Mouse (Mus musculus): ENCODE measurements around the gene Polr3b.

Gene Polr3b

GRCm38 (mm10) chr10:84611664-84612063 lies 10.4 kb upstream of the Polr3b start:
- no peak for DNase-seq

- DNase-seq: no peak
These were observed 9.8 kb upstream of the Polr3b start for GRCm38 (mm10) chr10:84612281-84612680.

DNA sequence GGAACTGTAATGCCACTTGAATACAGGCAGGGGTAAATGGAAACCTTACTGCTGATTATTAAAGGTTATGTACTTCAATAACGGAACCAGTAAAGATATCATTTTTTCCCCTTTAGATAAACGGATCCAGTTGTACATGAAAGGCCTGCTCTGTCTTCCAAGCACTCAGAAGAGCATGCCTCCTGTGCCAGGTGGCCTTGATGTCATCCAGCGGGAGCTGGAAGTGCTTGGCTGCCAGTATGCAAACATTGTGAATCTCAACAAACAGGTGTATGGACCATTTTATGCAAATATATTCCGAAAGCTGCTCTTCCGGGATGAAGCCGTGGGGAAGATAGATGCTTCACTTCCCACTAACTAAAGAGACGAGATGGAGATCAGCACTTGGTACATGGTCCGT lies 8.7 kb upstream of the Polr3b start:
- no peak for DNase-seq

DNA sequence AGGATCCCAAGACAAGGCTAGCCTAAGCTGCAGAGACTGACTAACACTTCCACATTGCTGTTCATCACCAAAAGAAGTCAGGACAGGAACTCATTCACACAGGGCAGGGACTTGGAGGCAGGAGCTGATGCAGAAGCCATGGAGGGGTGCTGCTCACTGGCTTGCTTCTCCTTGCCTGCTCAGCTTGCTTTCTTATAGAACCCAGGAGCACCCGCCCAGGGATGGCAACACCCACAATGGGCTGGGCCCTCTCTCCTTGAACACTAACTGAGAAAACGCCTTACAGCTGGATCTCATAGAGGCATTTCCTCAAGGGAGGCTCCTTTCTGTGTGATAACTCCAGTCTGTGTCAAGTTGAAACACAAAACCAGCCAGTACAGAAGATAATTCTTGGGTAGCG lies 7.0 kb upstream of the Polr3b start:
- no peak for DNase-seq

- peak; percentile 38 to 50 for DNase-seq
These were observed 9.1 kb downstream of the Polr3b start for GRCm38 (mm10) chr10:84631182-84631581.

GRCm38 (mm10) chr10:84632005-84632404 lies 9.9 kb downstream of the Polr3b start:
- DNase-seq: no peak

DNA sequence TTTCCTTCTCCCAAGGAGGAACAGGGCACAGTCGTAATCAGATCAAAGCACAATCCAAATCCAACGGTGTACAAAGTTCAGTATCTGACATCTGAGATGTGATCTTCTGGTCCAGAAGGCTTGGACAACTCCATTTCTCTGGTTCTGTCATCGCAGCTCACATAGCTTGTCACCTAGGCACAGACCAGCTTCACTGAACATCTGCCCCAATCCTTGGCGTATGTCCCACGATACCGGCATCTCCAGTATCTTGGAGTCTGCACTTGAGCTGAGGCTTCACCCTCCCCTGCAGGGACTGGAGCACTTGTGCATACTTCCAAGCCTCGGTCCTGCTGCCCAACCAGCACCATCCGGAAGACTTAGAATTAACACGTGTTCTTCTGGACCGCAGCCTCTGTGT lies 14.6 kb downstream of the Polr3b start:
- no peak for DNase-seq

DNA sequence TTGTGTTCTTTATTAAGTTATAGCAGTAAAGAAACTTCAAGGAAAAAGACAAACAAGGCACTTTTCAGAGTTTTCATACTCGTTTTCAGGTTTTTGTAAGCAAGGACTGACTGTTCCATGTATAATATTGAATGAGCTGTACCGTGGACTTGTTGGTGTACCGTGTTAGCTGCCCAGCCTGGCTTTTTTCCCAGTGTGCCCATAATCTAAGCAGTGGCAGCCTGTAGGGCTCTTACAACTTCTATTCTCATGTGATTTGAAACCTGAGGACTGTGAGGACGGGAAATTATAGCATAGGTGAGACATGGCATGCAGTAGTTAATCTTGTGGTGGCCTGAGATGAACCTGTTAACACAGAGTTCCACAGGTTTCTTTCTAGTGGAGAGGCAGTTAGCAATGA lies 16.3 kb downstream of the Polr3b start:
- DNase-seq: no peak

DNA sequence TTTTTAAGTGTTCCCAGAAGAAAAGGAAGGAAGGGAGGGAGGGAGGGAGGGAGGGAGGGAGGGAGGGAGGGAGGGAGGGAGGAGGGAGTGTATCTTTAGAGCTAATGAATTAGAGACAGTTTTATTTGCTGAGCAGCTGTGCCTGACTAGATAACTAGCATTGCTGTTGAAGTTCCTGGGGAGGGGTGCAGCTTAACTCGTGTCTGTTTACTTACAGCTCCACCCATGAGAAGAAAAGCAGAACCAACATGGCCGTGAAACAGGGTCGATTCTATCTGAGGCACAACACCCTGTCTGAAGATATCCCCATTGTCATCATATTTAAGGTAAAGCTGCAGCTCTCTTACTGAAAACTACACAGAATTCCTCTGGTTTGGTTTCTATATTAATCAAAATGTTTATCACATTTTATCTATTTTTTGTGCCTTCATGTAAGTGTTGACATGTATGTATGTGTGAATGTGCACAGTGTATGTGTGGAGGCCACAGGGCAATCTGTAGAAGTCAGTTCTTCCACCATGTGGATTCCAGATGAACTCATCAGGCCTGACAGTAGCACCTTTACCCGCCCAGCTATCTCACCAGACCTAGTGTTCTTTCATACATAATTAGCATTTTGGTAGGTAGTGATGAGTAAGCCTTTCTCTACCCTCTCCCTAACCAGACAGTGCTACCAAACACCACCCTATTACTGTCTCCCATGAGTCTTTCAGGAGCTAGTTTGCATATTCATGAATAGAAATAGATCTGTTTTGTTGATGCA lies 17.6 kb downstream of the Polr3b start:
- DNase-seq: no peak

DNA sequence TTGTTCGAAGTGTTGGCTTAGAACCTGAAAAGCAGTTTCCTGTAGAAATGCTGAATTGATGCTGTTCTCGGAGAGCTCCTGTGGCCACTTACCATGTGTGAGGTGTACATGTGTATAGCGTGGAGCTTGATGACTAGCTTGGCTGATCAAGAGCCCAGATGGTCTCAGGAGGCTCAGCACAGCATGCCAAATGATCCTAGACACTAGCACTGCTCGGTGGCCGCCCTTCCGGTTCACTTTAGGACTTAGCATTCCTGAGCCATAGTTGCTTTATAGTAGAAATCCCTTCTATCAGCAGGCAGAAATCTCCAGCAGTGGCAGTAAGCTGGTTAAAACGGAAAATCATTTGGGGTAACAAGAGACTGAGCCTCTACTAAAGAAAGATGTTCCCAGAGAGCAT lies 18.8 kb downstream of the Polr3b start:
- no peak for DNase-seq

DNA sequence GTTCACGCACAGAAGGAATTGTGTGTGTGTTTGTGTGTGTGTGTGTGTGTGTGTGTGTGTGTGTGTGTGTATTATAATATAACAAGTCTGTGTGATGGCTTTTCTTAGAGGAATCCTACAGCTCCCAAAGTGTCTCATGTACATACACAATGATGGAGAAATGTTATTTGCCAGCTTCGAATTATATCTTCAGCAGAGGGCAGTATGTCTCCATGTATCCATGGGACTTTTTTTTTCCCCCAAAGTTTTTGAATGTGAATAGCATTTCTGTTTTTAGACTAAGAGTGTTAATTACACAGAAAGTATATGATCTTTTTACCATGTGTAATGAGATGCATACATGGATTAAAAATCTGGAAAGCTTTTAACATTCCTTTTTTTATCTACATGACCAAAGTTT lies 19.5 kb downstream of the Polr3b start:
- no peak for DNase-seq

GRCm38 (mm10) chr10:84645940-84646339 lies 23.8 kb downstream of the Polr3b start:
- DNase-seq: peak in 1 of 2 experiments; percentile 25

DNA sequence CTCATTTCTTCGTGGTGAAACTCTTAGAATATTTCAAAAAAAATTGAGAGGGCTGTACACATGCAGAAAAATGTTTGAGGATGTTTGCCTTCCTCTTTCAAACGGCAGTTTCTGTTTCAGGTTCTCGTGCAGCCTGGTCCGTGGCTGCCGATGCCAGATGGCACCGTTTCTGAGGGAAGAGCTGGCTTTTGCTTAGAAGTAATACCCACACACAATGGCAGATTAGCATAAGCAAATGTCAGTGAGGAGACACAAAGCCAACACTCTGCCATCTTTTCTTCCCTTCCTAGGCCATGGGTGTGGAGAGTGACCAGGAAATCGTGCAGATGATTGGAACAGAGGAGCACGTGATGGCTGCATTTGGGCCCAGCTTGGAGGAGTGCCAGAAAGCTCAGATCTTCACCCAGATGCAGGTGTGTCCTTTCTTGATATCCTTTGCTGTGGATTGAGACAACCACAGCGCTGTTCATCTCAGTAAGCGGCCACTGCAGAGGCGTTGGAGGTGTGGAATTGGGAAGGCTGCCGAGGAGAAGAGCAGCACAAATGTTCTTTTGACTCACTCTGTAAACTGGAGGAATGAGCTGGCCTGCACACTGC lies 24.5 kb downstream of the Polr3b start:
- DNase-seq: peak; percentile 70 to 73

GRCm38 (mm10) chr10:84647264-84647663 lies 25.2 kb downstream of the Polr3b start:
- no peak for DNase-seq

DNA sequence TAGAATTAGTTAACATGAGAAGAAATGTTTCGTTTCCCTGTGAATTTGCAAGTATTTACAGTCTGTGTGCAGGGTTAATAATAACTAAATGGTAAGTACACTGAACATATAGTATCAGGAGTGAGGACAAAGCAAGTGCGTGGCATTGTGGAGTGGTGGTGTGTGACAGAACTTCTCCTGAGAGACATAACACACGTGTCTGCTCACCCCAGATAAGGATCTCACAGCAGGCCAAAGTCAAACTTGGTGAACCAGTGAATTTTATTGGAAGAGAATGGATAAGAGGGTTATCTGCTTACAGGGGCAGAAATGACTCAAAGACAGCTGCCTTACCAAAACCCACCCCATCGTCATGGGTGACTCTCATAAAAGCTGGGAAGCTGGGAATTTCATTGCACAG lies 26.8 kb downstream of the Polr3b start:
- DNase-seq: no peak

DNA sequence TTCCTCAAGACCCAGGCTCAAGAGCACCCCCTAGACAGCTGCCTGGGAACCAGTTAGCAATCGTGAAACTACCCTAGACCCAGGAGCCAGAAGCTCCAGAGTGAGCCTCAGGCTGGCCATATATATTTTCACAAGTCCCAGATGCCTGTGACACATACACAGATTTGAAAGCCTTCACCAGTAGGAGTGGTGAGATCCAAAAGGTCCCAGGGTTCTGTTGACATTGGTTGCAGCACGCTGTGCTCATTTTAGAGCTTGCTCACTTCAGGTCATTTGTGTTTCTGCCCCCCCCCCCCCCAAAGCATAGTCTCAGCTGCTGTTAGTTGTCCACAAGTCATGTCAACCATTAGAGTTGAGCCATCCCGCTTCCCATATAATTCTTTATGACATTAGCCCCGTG lies 31.9 kb downstream of the Polr3b start:
- no peak for DNase-seq

DNA sequence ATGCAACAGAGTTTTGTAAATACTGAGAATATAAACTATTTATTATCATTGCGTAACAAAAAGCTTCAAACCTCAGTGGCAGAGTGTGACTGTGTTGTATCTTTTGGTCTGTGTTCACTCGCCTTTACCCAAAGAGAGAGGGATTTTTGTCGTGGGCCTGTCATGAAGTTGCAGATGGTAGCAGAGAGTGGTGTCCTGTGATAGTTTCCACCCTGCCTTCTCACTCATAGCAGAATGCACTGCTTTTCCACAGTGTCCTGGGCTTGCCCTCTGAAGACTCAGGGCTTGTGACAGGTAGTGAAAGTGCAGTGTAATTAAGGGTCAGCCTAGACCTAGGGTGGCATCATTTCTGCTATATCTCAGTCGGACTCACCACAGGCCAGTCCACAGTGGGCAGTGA lies 32.6 kb downstream of the Polr3b start:
- DNase-seq: no peak

GRCm38 (mm10) chr10:84656618-84657017 lies 34.5 kb downstream of the Polr3b start:
- peak; percentile 19 to 39 for DNase-seq

DNA sequence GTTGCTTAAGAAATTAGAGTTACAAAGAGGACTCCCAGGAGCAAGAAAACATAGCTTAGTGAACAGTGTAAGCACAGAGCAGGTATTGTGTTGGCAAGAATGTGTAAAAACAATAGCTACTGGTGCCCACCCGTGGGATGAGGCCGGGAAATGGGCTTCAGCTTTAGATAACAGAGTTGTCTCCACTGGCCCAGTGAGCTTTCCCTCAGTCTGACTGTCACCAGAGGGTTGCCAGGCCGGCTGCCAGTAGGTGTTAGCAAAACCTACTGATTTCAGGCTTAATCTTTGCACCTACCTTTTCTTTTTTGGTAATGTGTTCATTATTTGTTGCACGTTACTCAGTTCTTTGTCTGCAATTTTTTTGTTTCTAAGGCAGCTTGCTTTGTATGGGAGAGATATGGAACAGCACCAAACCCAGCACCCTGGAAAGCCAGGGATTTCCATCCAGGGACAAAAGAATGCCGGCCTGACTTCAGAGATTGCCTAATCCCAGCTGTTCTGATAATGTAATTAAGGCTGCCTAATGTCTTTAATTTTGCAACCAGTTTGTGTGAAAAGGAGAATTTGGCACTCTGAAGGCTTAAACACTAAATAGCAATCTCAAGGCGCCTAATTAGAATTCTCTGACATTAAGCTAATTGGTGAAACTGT lies 35.5 kb downstream of the Polr3b start:
- DNase-seq: no peak

- no peak for DNase-seq
These were observed 36.2 kb downstream of the Polr3b start for GRCm38 (mm10) chr10:84658088-84658848.

- no peak for DNase-seq
These were observed 37.2 kb downstream of the Polr3b start for GRCm38 (mm10) chr10:84659281-84659680.

DNA sequence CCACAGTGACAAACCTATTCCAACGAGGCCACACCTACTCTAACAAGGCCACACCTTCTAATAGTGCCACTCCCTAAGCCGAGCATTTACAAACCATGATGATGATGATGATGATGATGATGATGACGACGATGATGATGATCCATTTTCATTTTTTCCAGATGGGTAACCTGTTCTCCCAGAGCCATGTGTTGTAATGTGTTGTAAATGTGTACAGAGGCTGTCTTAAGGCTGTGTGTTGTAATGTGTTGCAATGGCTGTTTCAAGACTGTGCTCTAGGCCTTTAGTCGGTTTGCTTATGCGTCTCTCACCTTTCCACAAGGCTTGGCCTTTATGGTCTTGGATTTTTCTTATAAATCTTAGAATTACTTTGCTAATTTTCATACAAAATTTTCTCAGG lies 40.0 kb downstream of the Polr3b start:
- DNase-seq: no peak

DNA sequence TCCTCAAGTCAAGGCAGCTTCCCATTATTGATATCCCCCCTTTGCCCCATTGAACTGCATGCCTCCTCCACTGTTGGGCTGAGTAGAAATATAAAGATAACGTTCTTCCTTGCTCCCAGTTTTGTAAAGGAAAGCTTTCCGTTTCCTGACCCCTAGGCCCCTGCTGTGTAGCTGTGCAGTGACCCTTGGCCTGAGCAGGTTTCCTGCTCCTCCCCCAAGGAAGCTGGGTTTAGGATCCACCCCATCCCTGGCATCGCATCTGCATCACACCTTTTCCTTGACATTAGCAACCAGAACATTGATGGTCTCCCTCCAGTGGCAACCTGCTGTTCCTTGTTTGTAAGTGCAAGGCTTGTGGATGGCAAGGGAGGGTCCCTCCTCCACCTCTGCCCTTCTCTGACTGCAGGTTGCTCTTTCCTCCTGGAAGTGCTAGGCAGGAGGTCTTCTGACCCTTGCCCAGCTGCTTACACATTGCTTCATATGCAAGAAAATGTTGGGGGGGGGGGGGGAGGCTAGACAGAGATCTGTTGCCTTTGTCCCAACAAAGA lies 43.7 kb downstream of the Polr3b start:
- no peak for DNase-seq

Measured in cerebellum, postnatal 10 days (tissue).